12 mouse cellular contexts compared by ENCODE assay signal in genomic region chr1:89103505-89103904, GRCm38 (mm10). TPM values are rescaled to one million over a fixed set of nuclear protein-coding genes. Genes with fewer than 3 reads are reported as not detected.
DNase-seq lines count a peak whose midpoint lies in the region; ATAC-seq and TF ChIP-seq lines count a peak whose summit lies in the region.
"Had no signal": no experiment of that assay in that cellular context is flagged by ENCODE, and none has a peak within 500 bp of the region (broad histone marks: within the 10 kb centered on the region; RNA-seq: fewer than 3 reads in every experiment).

No protein-coding gene starts in this region.

- H3K4me2 ChIP-seq in midbrain, embryonic 14.5 days (ENCODE audit: low read length): no peak overlapping the region
- H3K4me2 ChIP-seq in limb, embryonic 12.5 days: no peak overlapping the region

- 68% methylated on average over 12 of the region's 12 CpGs for WGBS in kidney, adult 2 months
- WGBS in midbrain, embryonic 10.5 days: 87% methylated on average over 12 of the region's 12 CpGs
- WGBS in midbrain, embryonic 14.5 days: 89% methylated on average over 12 of the region's 12 CpGs
- WGBS in limb, embryonic 12.5 days: 84% methylated on average over 12 of the region's 12 CpGs

- H3K36me3 ChIP-seq in kidney, adult 2 months (ENCODE audit: control insufficient read depth, insufficient read depth, low read length): no peaks in the 10 kb centered on the region
- H3K36me3 ChIP-seq in midbrain, embryonic 10.5 days: no peaks in the 10 kb centered on the region; the same call in 1 of the 2 replicates
- no peaks in the 10 kb centered on the region for H3K36me3 ChIP-seq in midbrain, embryonic 14.5 days (ENCODE audit: control insufficient read depth, insufficient read depth, low read length)
- H3K36me3 ChIP-seq in limb, embryonic 12.5 days: peaks cover 2% of the 10 kb centered on the region; the same call in 1 of the 2 replicates

- no peak for TF ChIP-seq CTCF in gastrocnemius, adult 2 months (IDR thresholded peaks at IDR 0.05)
- TF ChIP-seq CTCF in kidney, adult 2 months (conservative IDR thresholded peaks at IDR 0.05; ENCODE audit: insufficient read depth, insufficient read length, low read depth, low read length): no peak

- DNase-seq in gastrocnemius, adult 2 months: peak; percentile 21
- DNase-seq in gastrocnemius, postnatal 14 days: no peak
- DNase-seq in kidney, adult 2 months: no peak
- DNase-seq in kidney, postnatal 14 days: no peak
- DNase-seq in midbrain, embryonic 10.5 days (ENCODE audit: low spot score): no peak
- DNase-seq in midbrain, embryonic 14.5 days: no peak
- DNase-seq in gastrocnemius, adult 18-20 months (ENCODE audit: low spot score): no peak
- DNase-seq: cerebellum, adult 18-20 months; thymus, adult 18-20 months had no signal

- no peak overlapping the region for H3K9ac ChIP-seq in midbrain, embryonic 14.5 days (replicated peaks; ENCODE audit: low read length)
- no peak overlapping the region for H3K9ac ChIP-seq in limb, embryonic 12.5 days (replicated peaks)

- H3K4me3 ChIP-seq in gastrocnemius, adult 2 months: no peak overlapping the region
- H3K4me3 ChIP-seq in kidney, adult 2 months (ENCODE audit: insufficient read depth, low read depth, low read length): no peak overlapping the region
- H3K4me3 ChIP-seq in midbrain, embryonic 10.5 days: no peak overlapping the region
- no peak overlapping the region for H3K4me3 ChIP-seq in midbrain, embryonic 14.5 days (replicated peaks; ENCODE audit: low read depth, low read length)
- H3K4me3 ChIP-seq in limb, embryonic 12.5 days (replicated peaks): no peak overlapping the region

- H3K4me1 ChIP-seq in kidney, adult 2 months (ENCODE audit: control insufficient read depth, insufficient read depth, low read length): peaks cover 38% of the 10 kb centered on the region
- peaks cover 62% of the 10 kb centered on the region for H3K4me1 ChIP-seq in midbrain, embryonic 10.5 days
- 0 out of 2 replicates have a peak, but pooled peaks cover 7% of the 10 kb centered on the region for H3K4me1 ChIP-seq in midbrain, embryonic 14.5 days (ENCODE audit: control insufficient read depth, insufficient read depth, low read length)
- H3K4me1 ChIP-seq in limb, embryonic 12.5 days (replicated peaks): peaks cover 62% of the 10 kb centered on the region

- intact Hi-C loops in gastrocnemius, adult 2 months (cut with DNase I): no loop called here
- intact Hi-C loops in gastrocnemius, postnatal 14 days (cut with DNase I; ENCODE audit: low total_unique reads): no loop called here

- peak overlapping the region; percentile 59 for H3K27ac ChIP-seq in gastrocnemius, adult 2 months
- 0 out of 2 replicates have a peak overlapping the region, but pooled peaks have one; percentile 59 for H3K27ac ChIP-seq in kidney, adult 2 months (ENCODE audit: insufficient read depth, low read depth, low read length)
- H3K27ac ChIP-seq in midbrain, embryonic 10.5 days (replicated peaks): peak overlapping the region; percentile 79
- H3K27ac ChIP-seq in midbrain, embryonic 14.5 days (replicated peaks; ENCODE audit: low read depth, low read length): no peak overlapping the region
- H3K27ac ChIP-seq in limb, embryonic 12.5 days: peak overlapping the region; percentile 41; the same call in 1 of the 2 replicates
- H3K27ac ChIP-seq: hindbrain, postnatal 0 days had no signal

- no peaks in the 10 kb centered on the region for H3K9me3 ChIP-seq in midbrain, embryonic 10.5 days (replicated peaks)
- H3K9me3 ChIP-seq in midbrain, embryonic 14.5 days (ENCODE audit: control insufficient read depth, low read length): no peaks in the 10 kb centered on the region
- no peaks in the 10 kb centered on the region for H3K9me3 ChIP-seq in limb, embryonic 12.5 days

- no peaks in the 10 kb centered on the region for H3K27me3 ChIP-seq in kidney, adult 2 months (replicated peaks; ENCODE audit: control insufficient read depth, insufficient read depth, low read length)
- H3K27me3 ChIP-seq in midbrain, embryonic 10.5 days (ENCODE audit: low read depth, poor library complexity, severe bottlenecking): no peaks in the 10 kb centered on the region
- no peaks in the 10 kb centered on the region for H3K27me3 ChIP-seq in midbrain, embryonic 14.5 days (ENCODE audit: control insufficient read depth, insufficient read depth, low read length)
- H3K27me3 ChIP-seq in limb, embryonic 12.5 days: no peaks in the 10 kb centered on the region

- TF ChIP-seq POLR2A in kidney, adult 2 months (IDR thresholded peaks at IDR 0.05; ENCODE audit: low read depth, low read length): no peak

- no peak for ATAC-seq in midbrain, embryonic 14.5 days (ENCODE audit: low FRiP score, low TSS enrichment)
- no peak for ATAC-seq in limb, embryonic 12.5 days (ENCODE audit: insufficient number of reproducible peaks, insufficient read depth, low FRiP score, low TSS enrichment, low read depth)
- ATAC-seq: hindbrain, postnatal 0 days; midbrain, embryonic 16.5 days had no signal

RNA-seq across cellular contexts. Expression of gene Sh3bp4, which starts 33.3 kb away (rescaled TPM):
- total RNA-seq in gastrocnemius, adult 2 months (2021): 1 to 10 TPM; 2.1 to 4.0 TPM
- 1 to 10 TPM; 5.1 to 6.9 TPM for total RNA-seq in gastrocnemius, postnatal 14 days (2021)
- polyA plus RNA-seq in kidney, adult 2 months (2012; rRNA removed): 14.8 and 18.1 TPM in 2 replicates
- 23.8 and 25.1 TPM in 2 replicates for polyA plus RNA-seq in midbrain, embryonic 10.5 days (2016; fragmentation: Nextera tagmentation; extraction: Ambion mirVana)
- polyA plus RNA-seq in midbrain, embryonic 14.5 days (2014; fragmentation: Nextera tagmentation; extraction: Ambion mirVana): 9.7 and 10.6 TPM in 2 replicates
- polyA plus RNA-seq in limb, embryonic 12.5 days (2016; fragmentation: Nextera tagmentation; extraction: Ambion mirVana): 22.3 and 23.1 TPM in 2 replicates
- total RNA-seq in gastrocnemius, adult 18-20 months (2021): 1 to 10 TPM; 2.5 to 3.7 TPM
